Mouse (Mus musculus) kidney, embryonic 14.5 days (tissue): ENCODE data around the gene Olfr548-ps1. TPM values are rescaled to one million over a fixed set of nuclear protein-coding genes. Genes with fewer than 3 reads are reported as not detected.

Experiments
- ATAC-seq: fragments of 200-750 bp; cut with Nextera tagmentation; 2 replicates; pipeline ENCODE4 v1.8.0; 2017; ENCODE audit warnings: moderate number of reproducible peaks, mild to moderate bottlenecking, moderate TSS enrichment, moderate library complexity; ENCODE audit not compliant: low FRiP score, low TSS enrichment
- H3K27ac ChIP-seq: fragments of 300-500 bp; sonication (generic); 2 replicates; pipeline ENCODE4 v1.5.1; 2014; ENCODE audit warnings: low read depth, mild to moderate bottlenecking, low read length, moderate library complexity, mixed read lengths
- H3K27me3 ChIP-seq: fragments of 300-500 bp; sonication (generic); 2 replicates; pipeline ENCODE4 v1.6.1; 2014; ENCODE audit warnings: mild to moderate bottlenecking, low read length; ENCODE audit not compliant: control insufficient read depth, insufficient read depth
- H3K36me3 ChIP-seq: fragments of 300-500 bp; sonication (generic); 2 replicates; pipeline ENCODE4 v1.6.1; 2014; ENCODE audit warnings: low read length, mixed read lengths; ENCODE audit not compliant: control insufficient read depth, insufficient read depth
- H3K4me1 ChIP-seq: fragments of 300-500 bp; sonication (generic); 2 replicates; pipeline ENCODE4 v1.6.1; 2014; ENCODE audit warnings: low read length, mixed read lengths; ENCODE audit not compliant: control insufficient read depth, insufficient read depth
- H3K4me2 ChIP-seq: fragments of 300-500 bp; sonication (generic); replicated peaks from 2 replicates; pipeline ENCODE4 v1.6.1; 2014; ENCODE audit warnings: low read depth, mild to moderate bottlenecking, low read length
- H3K4me3 ChIP-seq: fragments of 300-500 bp; sonication (generic); 2 replicates; pipeline ENCODE4 v1.5.1; 2014; ENCODE audit warnings: mild to moderate bottlenecking, low read length
- H3K9ac ChIP-seq: fragments of 300-500 bp; sonication (generic); 2 replicates; pipeline ENCODE4 v1.6.1; 2014; ENCODE audit warnings: low read depth, mild to moderate bottlenecking, low read length, moderate library complexity
- H3K9me3 ChIP-seq: fragments of 300-500 bp; sonication (generic); 2 replicates; pipeline ENCODE4 v1.6.1; 2016; ENCODE audit warnings: low read length; ENCODE audit not compliant: control insufficient read depth
- WGBS: fragments of 180-500 bp; shearing (Covaris S2); extraction: QIAGEN DNeasy Blood & Tissue Kit; methylation state at CpG from one replicate; pipeline ENCODE4 v1.1.7; 2014; 5-methylcytosine and 5-hydroxymethylcytosine counted together
- polyA plus RNA-seq: library from polyadenylated mRNA; unstranded; fragments of >200 nt; fragmentation: Nextera tagmentation; extraction: Ambion mirVana; gene quantifications from 2 replicates; pipeline ENCODE4 v1.2.1, GENCODE M21; 2014

Gene Olfr548-ps1
- polyA plus RNA-seq, 1 experiment from 2014 or later: not detected

- Histone ChIP-seq H3K4me2 (peak overlapping the region; percentile 95), H3K9ac (peak overlapping the region; percentile 60), H3K4me3 (peak overlapping the region; percentile 43), H3K36me3 (no peaks in the 10 kb centered on the region), H3K27ac (no peak overlapping the region), H3K27me3 (no peaks in the 10 kb centered on the region), H3K9me3 (no peaks in the 10 kb centered on the region), H3K4me1 (no peaks in the 10 kb centered on the region)
- WGBS: under 1% methylated on average over 54 of the region's 54 CpGs
- peak; percentile 98 for ATAC-seq
Measured at GRCm38 (mm10) chr7:102512814-102513435, 27.8 kb upstream of the Olfr548-ps1 start.

- Histone ChIP-seq H3K27me3 (no peaks in the 10 kb centered on the region), H3K9me3 (no peaks in the 10 kb centered on the region), H3K27ac (no peak overlapping the region), H3K4me1 (no peaks in the 10 kb centered on the region), H3K36me3 (no peaks in the 10 kb centered on the region), H3K4me2 (no peak overlapping the region), H3K4me3 (no peak overlapping the region), H3K9ac (no peak overlapping the region)
- WGBS: 69% methylated on average over 4 of the region's 4 CpGs
- no peak for ATAC-seq
Measured at GRCm38 (mm10) chr7:102514144-102514543, 26.6 kb upstream of the Olfr548-ps1 start.

GRCm38 (mm10) chr7:102516261-102517050, 24.2 kb upstream of the Olfr548-ps1 start:
- ATAC-seq: no peak
- Histone ChIP-seq H3K4me2 (no peak overlapping the region), H3K9me3 (no peaks in the 10 kb centered on the region), H3K27ac (no peak overlapping the region), H3K4me3 (no peak overlapping the region), H3K9ac (no peak overlapping the region), H3K27me3 (no peaks in the 10 kb centered on the region), H3K36me3 (no peaks in the 10 kb centered on the region), H3K4me1 (no peaks in the 10 kb centered on the region)
- 78% methylated on average over 10 of the region's 10 CpGs for WGBS

- Histone ChIP-seq H3K9ac (no peak overlapping the region), H3K36me3 (no peaks in the 10 kb centered on the region), H3K27ac (no peak overlapping the region), H3K4me3 (no peak overlapping the region), H3K27me3 (no peaks in the 10 kb centered on the region), H3K9me3 (no peaks in the 10 kb centered on the region), H3K4me1 (no peaks in the 10 kb centered on the region), H3K4me2 (no peak overlapping the region)
- no peak for ATAC-seq
- WGBS: 79% methylated on average over 2 of the region's 2 CpGs
Measured at GRCm38 (mm10) chr7:102517051-102517335, 23.7 kb upstream of the Olfr548-ps1 start.

GRCm38 (mm10) chr7:102529052-102529451, 11.6 kb upstream of the Olfr548-ps1 start:
- Histone ChIP-seq H3K9me3 (no peaks in the 10 kb centered on the region), H3K36me3 (no peaks in the 10 kb centered on the region), H3K27me3 (no peaks in the 10 kb centered on the region), H3K4me3 (no peak overlapping the region), H3K27ac (no peak overlapping the region), H3K4me1 (no peaks in the 10 kb centered on the region), H3K4me2 (no peak overlapping the region), H3K9ac (no peak overlapping the region)
- no peak for ATAC-seq
- WGBS: 84% methylated on average over 1 of the region's 1 CpGs

GRCm38 (mm10) chr7:102534449-102534848, 6.2 kb upstream of the Olfr548-ps1 start, which contains the start of gene Olfr547:
Gene Olfr547, plus strand, starts transcription at chr7:102534749.
- H3K36me3 ChIP-seq: no peaks in the 10 kb centered on the region
- no peak within 1 kb of the TSS for H3K9ac ChIP-seq
- no peak for ATAC-seq
- H3K27ac ChIP-seq: no peak within 1 kb of the TSS
- no peaks in the 10 kb centered on the region for H3K9me3 ChIP-seq
- H3K27me3 ChIP-seq: no peaks in the 10 kb centered on the region
- no peak within 1 kb of the TSS for H3K4me2 ChIP-seq
- 81% methylated on average over 1 of the region's 1 CpGs for WGBS
- no peaks in the 10 kb centered on the region for H3K4me1 ChIP-seq
- H3K4me3 ChIP-seq: no peak within 1 kb of the TSS

GRCm38 (mm10) chr7:102541251-102541650, 555 bp downstream of the Olfr548-ps1 start:
- Histone ChIP-seq H3K27me3 (no peaks in the 10 kb centered on the region), H3K36me3 (no peaks in the 10 kb centered on the region), H3K4me2 (no peak overlapping the region), H3K4me1 (no peaks in the 10 kb centered on the region), H3K9me3 (no peaks in the 10 kb centered on the region), H3K27ac (no peak overlapping the region), H3K4me3 (no peak overlapping the region), H3K9ac (no peak overlapping the region)
- ATAC-seq: no peak
- 60% methylated on average over 3 of the region's 3 CpGs for WGBS

GRCm38 (mm10) chr7:102549570-102549969, 8.9 kb downstream of the Olfr548-ps1 start, which contains the start of gene Olfr549:
Gene Olfr549, plus strand, starts transcription at chr7:102549870.
- Histone ChIP-seq H3K4me1 (no peaks in the 10 kb centered on the region), H3K9ac (no peak within 1 kb of the TSS), H3K36me3 (no peaks in the 10 kb centered on the region), H3K4me2 (no peak within 1 kb of the TSS), H3K9me3 (no peaks in the 10 kb centered on the region), H3K4me3 (no peak within 1 kb of the TSS), H3K27me3 (no peaks in the 10 kb centered on the region), H3K27ac (no peak within 1 kb of the TSS)
- 86% methylated on average over 3 of the region's 3 CpGs for WGBS
- ATAC-seq: no peak

GRCm38 (mm10) chr7:102553279-102553678, 12.6 kb downstream of the Olfr548-ps1 start:
- Histone ChIP-seq H3K36me3 (no peaks in the 10 kb centered on the region), H3K4me3 (no peak overlapping the region), H3K4me1 (no peaks in the 10 kb centered on the region), H3K4me2 (no peak overlapping the region), H3K27me3 (no peaks in the 10 kb centered on the region), H3K27ac (no peak overlapping the region), H3K9ac (no peak overlapping the region), H3K9me3 (no peaks in the 10 kb centered on the region)
- 81% methylated on average over 3 of the region's 3 CpGs for WGBS
- no peak for ATAC-seq
